In genomic region chr7:124131312-124131711, GRCm38 (mm10) we compare ENCODE assay signal across 8 mouse cellular contexts.
DNase-seq lines count a peak whose midpoint lies in the region; ATAC-seq and TF ChIP-seq lines count a peak whose summit lies in the region.

No protein-coding gene starts in this region.

- peak; percentile 51 for DNase-seq in midbrain, embryonic 14.5 days
- DNase-seq in midbrain, embryonic 10.5 days (ENCODE audit: low spot score) = no peak
- peak; percentile 88 for DNase-seq in forebrain, embryonic 14.5 days (ENCODE audit: low spot score)
- DNase-seq in layer of hippocampus, adult 18-20 months (ENCODE audit: low spot score in 2 of 2) = peak; percentile 78 to 91
- DNase-seq in lung, postnatal 0 days (ENCODE audit: low spot score) = peak; percentile 91
- DNase-seq in ovary, postnatal 10 days (ENCODE audit: low spot score) = no peak
- DNase-seq in embryo, embryonic 10 days (ENCODE audit: low spot score) = no peak

- no peaks in the 10 kb centered on the region for H3K4me1 ChIP-seq in midbrain, embryonic 14.5 days (ENCODE audit: control insufficient read depth, insufficient read depth, low read length)
- H3K4me1 ChIP-seq in midbrain, embryonic 10.5 days = no peaks in the 10 kb centered on the region
- no peaks in the 10 kb centered on the region for H3K4me1 ChIP-seq in forebrain, embryonic 14.5 days (ENCODE audit: control insufficient read depth, insufficient read depth, low read length)
- H3K4me1 ChIP-seq in lung, postnatal 0 days (ENCODE audit: insufficient read depth, low read depth, low read length) = no peaks in the 10 kb centered on the region

- no peak overlapping the region for H3K27ac ChIP-seq in midbrain, embryonic 14.5 days (replicated peaks; ENCODE audit: low read depth, low read length)
- no peak overlapping the region for H3K27ac ChIP-seq in midbrain, embryonic 10.5 days (replicated peaks)
- no peak overlapping the region for H3K27ac ChIP-seq in forebrain, embryonic 14.5 days (ENCODE audit: low read depth, low read length)
- H3K27ac ChIP-seq in lung, postnatal 0 days (ENCODE audit: low read length) = no peak overlapping the region

- peak; percentile 70; the same call in 1 of the 2 replicates for TF ChIP-seq EP300 in lung, postnatal 0 days (IDR thresholded peaks at IDR 0.05)

- 62% methylated on average over 7 of the region's 7 CpGs for WGBS in midbrain, embryonic 14.5 days
- WGBS in midbrain, embryonic 10.5 days = 78% methylated on average over 7 of the region's 7 CpGs
- WGBS in forebrain, embryonic 14.5 days = 48% methylated on average over 7 of the region's 7 CpGs
- WGBS in lung, postnatal 0 days = 34% methylated on average over 7 of the region's 7 CpGs

- H3K36me3 ChIP-seq in midbrain, embryonic 14.5 days (ENCODE audit: control insufficient read depth, insufficient read depth, low read length) = no peaks in the 10 kb centered on the region
- no peaks in the 10 kb centered on the region for H3K36me3 ChIP-seq in midbrain, embryonic 10.5 days
- no peaks in the 10 kb centered on the region for H3K36me3 ChIP-seq in forebrain, embryonic 14.5 days (ENCODE audit: control insufficient read depth, insufficient read depth, low read length)
- no peaks in the 10 kb centered on the region for H3K36me3 ChIP-seq in lung, postnatal 0 days (ENCODE audit: insufficient read depth, low read length)

- no peak for ATAC-seq in midbrain, embryonic 14.5 days (ENCODE audit: low FRiP score, low TSS enrichment)
- ATAC-seq in forebrain, embryonic 14.5 days = peak; percentile 88
- ATAC-seq in lung, postnatal 0 days = peak; percentile 94
- ATAC-seq in megakaryocyte, adult 5-6 weeks (ENCODE audit: poor library complexity, severe bottlenecking) = no peak

- no peak for TF ChIP-seq CTCF in lung, postnatal 0 days (IDR thresholded peaks at IDR 0.05)

- H3K4me2 ChIP-seq in midbrain, embryonic 14.5 days (ENCODE audit: low read length) = no peak overlapping the region
- H3K4me2 ChIP-seq in forebrain, embryonic 14.5 days (ENCODE audit: low read length) = no peak overlapping the region
- H3K4me2 ChIP-seq in lung, postnatal 0 days (replicated peaks; ENCODE audit: low read depth, low read length) = no peak overlapping the region

- no peak overlapping the region for H3K9ac ChIP-seq in midbrain, embryonic 14.5 days (replicated peaks; ENCODE audit: low read length)
- H3K9ac ChIP-seq in forebrain, embryonic 14.5 days (ENCODE audit: low read length) = no peak overlapping the region
- no peak overlapping the region for H3K9ac ChIP-seq in lung, postnatal 0 days (replicated peaks; ENCODE audit: low read depth)

- no peak overlapping the region for H3K4me3 ChIP-seq in midbrain, embryonic 14.5 days (replicated peaks; ENCODE audit: low read depth, low read length)
- H3K4me3 ChIP-seq in midbrain, embryonic 10.5 days = no peak overlapping the region
- no peak overlapping the region for H3K4me3 ChIP-seq in forebrain, embryonic 14.5 days (ENCODE audit: low read depth, low read length)
- no peak overlapping the region for H3K4me3 ChIP-seq in lung, postnatal 0 days (ENCODE audit: low read depth, low read length)

- no peaks in the 10 kb centered on the region for H3K27me3 ChIP-seq in midbrain, embryonic 14.5 days (ENCODE audit: control insufficient read depth, insufficient read depth, low read length)
- no peaks in the 10 kb centered on the region for H3K27me3 ChIP-seq in midbrain, embryonic 10.5 days (ENCODE audit: low read depth, poor library complexity, severe bottlenecking)
- H3K27me3 ChIP-seq in forebrain, embryonic 14.5 days (replicated peaks; ENCODE audit: control insufficient read depth, insufficient read depth, low read length) = no peaks in the 10 kb centered on the region
- H3K27me3 ChIP-seq in lung, postnatal 0 days (replicated peaks; ENCODE audit: insufficient read depth, low read length) = no peaks in the 10 kb centered on the region

- no peaks in the 10 kb centered on the region for H3K9me3 ChIP-seq in midbrain, embryonic 14.5 days (ENCODE audit: control insufficient read depth, low read length)
- no peaks in the 10 kb centered on the region for H3K9me3 ChIP-seq in midbrain, embryonic 10.5 days (replicated peaks)
- H3K9me3 ChIP-seq in forebrain, embryonic 14.5 days (replicated peaks; ENCODE audit: control insufficient read depth, low read length) = no peaks in the 10 kb centered on the region
- no peaks in the 10 kb centered on the region for H3K9me3 ChIP-seq in lung, postnatal 0 days (ENCODE audit: low read length)

Comparison
In these comparisons a context has a peak if more than half of its experiments do, and no peak if none do; other contexts are left out.
1. DNase-seq: peak in midbrain, embryonic 14.5 days (single experiment), forebrain, embryonic 14.5 days (single experiment), layer of hippocampus, adult 18-20 months (2 of 2) and lung, postnatal 0 days (single experiment); none in midbrain, embryonic 10.5 days (single experiment), ovary, postnatal 10 days (single experiment) and embryo, embryonic 10 days (single experiment).
2. ATAC-seq: peak in forebrain, embryonic 14.5 days (single experiment) and lung, postnatal 0 days (single experiment); none in midbrain, embryonic 14.5 days (single experiment) and megakaryocyte, adult 5-6 weeks (single experiment).